Mouse (Mus musculus): ENCODE data around the gene Itgb2. TPM values are rescaled to one million over a fixed set of nuclear protein-coding genes. Genes with fewer than 3 reads are reported as not detected.

Itgb2 gene
- polyA plus RNA-seq, 1 experiment from 2014 or later, result 20.6 TPM

GRCm38 (mm10) chr10:77510225-77510982 lies 19.6 kb upstream of the Itgb2 start:
- Histone ChIP-seq H3K4me1 (ENCODE audit: control insufficient read depth, low read depth, low read length) (peaks cover 21% of the 10 kb centered on the region), H3K9me3 (replicated peaks; ENCODE audit: control insufficient read depth, low read length) (no peaks in the 10 kb centered on the region), H3K27ac (ENCODE audit: low read length) (peak overlapping the region; percentile 43), H3K9ac (ENCODE audit: low read depth, low read length) (no peak overlapping the region), H3K4me3 (ENCODE audit: low read depth, low read length) (no peak overlapping the region), H3K4me2 (ENCODE audit: low read depth, low read length) (0 out of 2 replicates have a peak overlapping the region, but pooled peaks have one; percentile 10), H3K36me3 (ENCODE audit: control insufficient read depth, insufficient read depth) (peaks cover 5% of the 10 kb centered on the region), H3K27me3 (ENCODE audit: control insufficient read depth, insufficient read depth, low read depth, low read length) (no peaks in the 10 kb centered on the region)
- ATAC-seq (ENCODE audit: low read depth), result peak; percentile 42
- WGBS (ENCODE audit: insufficient replicate concordance), result 64% methylated on average over 15 of the region's 15 CpGs

GRCm38 (mm10) chr10:77515385-77516348 lies 14.4 kb upstream of the Itgb2 start, which contains the start of gene Fam207a:
Fam207a (minus strand) TSS chr10:77515785.
- WGBS (ENCODE audit: insufficient replicate concordance), result under 1% methylated on average over 72 of the region's 75 CpGs
- no peaks in the 10 kb centered on the region for H3K9me3 ChIP-seq (replicated peaks; ENCODE audit: control insufficient read depth, low read length)
- peak within 1 kb of the TSS; percentile 92 for H3K9ac ChIP-seq (ENCODE audit: low read depth, low read length)
- peaks cover 3% of the 10 kb centered on the region; the same call in 1 of the 2 replicates for H3K36me3 ChIP-seq (ENCODE audit: control insufficient read depth, insufficient read depth)
- peaks cover 23% of the 10 kb centered on the region for H3K4me1 ChIP-seq (ENCODE audit: control insufficient read depth, low read depth, low read length)
- H3K4me3 ChIP-seq (ENCODE audit: low read depth, low read length), result peak within 1 kb of the TSS; percentile 98
- no peaks in the 10 kb centered on the region for H3K27me3 ChIP-seq (ENCODE audit: control insufficient read depth, insufficient read depth, low read depth, low read length)
- peak; percentile 92 for ATAC-seq (ENCODE audit: low read depth)
- H3K27ac ChIP-seq (ENCODE audit: low read length), result peak within 1 kb of the TSS; percentile 80
- H3K4me2 ChIP-seq (ENCODE audit: low read depth, low read length), result peak within 1 kb of the TSS; percentile 91

- 44% methylated on average over 14 of the region's 14 CpGs for WGBS (ENCODE audit: insufficient replicate concordance)
- peak overlapping the region; percentile 91 for H3K4me2 ChIP-seq (ENCODE audit: low read depth, low read length)
- H3K9me3 ChIP-seq (replicated peaks; ENCODE audit: control insufficient read depth, low read length), result no peaks in the 10 kb centered on the region
- no peaks in the 10 kb centered on the region for H3K27me3 ChIP-seq (ENCODE audit: control insufficient read depth, insufficient read depth, low read depth, low read length)
- peaks cover 19% of the 10 kb centered on the region for H3K4me1 ChIP-seq (ENCODE audit: control insufficient read depth, low read depth, low read length)
- peak overlapping the region; percentile 80 for H3K27ac ChIP-seq (ENCODE audit: low read length)
- ATAC-seq (ENCODE audit: low read depth), result no peak
- H3K4me3 ChIP-seq (ENCODE audit: low read depth, low read length), result peak overlapping the region; percentile 98
- peak overlapping the region; percentile 92 for H3K9ac ChIP-seq (ENCODE audit: low read depth, low read length)
- H3K36me3 ChIP-seq (ENCODE audit: control insufficient read depth, insufficient read depth), result peaks cover 3% of the 10 kb centered on the region; the same call in 1 of the 2 replicates
Measured at GRCm38 (mm10) chr10:77516379-77516951, 13.6 kb upstream of the Itgb2 start.

- H3K9ac ChIP-seq (ENCODE audit: low read depth, low read length), result no peak overlapping the region
- 26% methylated on average over 20 of the region's 20 CpGs for WGBS (ENCODE audit: insufficient replicate concordance)
- no peaks in the 10 kb centered on the region for H3K9me3 ChIP-seq (replicated peaks; ENCODE audit: control insufficient read depth, low read length)
- H3K4me2 ChIP-seq (ENCODE audit: low read depth, low read length), result peak overlapping the region; percentile 91; the same call in 1 of the 2 replicates
- no peak overlapping the region for H3K4me3 ChIP-seq (ENCODE audit: low read depth, low read length)
- peaks cover 19% of the 10 kb centered on the region for H3K4me1 ChIP-seq (ENCODE audit: control insufficient read depth, low read depth, low read length)
- H3K36me3 ChIP-seq (ENCODE audit: control insufficient read depth, insufficient read depth), result peaks cover 3% of the 10 kb centered on the region; the same call in 1 of the 2 replicates
- ATAC-seq (ENCODE audit: low read depth), result no peak
- H3K27ac ChIP-seq (ENCODE audit: low read length), result peak overlapping the region; percentile 80; the same call in 1 of the 2 replicates
- peaks cover under 1% of the 10 kb centered on the region for H3K27me3 ChIP-seq (ENCODE audit: control insufficient read depth, insufficient read depth, low read depth, low read length)
Measured at GRCm38 (mm10) chr10:77517066-77517620, 12.9 kb upstream of the Itgb2 start.

GRCm38 (mm10) chr10:77517801-77518200 lies 12.3 kb upstream of the Itgb2 start:
- Histone ChIP-seq H3K4me3 (ENCODE audit: low read depth, low read length) (no peak overlapping the region), H3K36me3 (ENCODE audit: control insufficient read depth, insufficient read depth) (peaks cover 3% of the 10 kb centered on the region; the same call in 1 of the 2 replicates), H3K4me2 (ENCODE audit: low read depth, low read length) (no peak overlapping the region), H3K9me3 (replicated peaks; ENCODE audit: control insufficient read depth, low read length) (no peaks in the 10 kb centered on the region), H3K9ac (ENCODE audit: low read depth, low read length) (no peak overlapping the region), H3K4me1 (ENCODE audit: control insufficient read depth, low read depth, low read length) (peaks cover 19% of the 10 kb centered on the region), H3K27ac (ENCODE audit: low read length) (no peak overlapping the region), H3K27me3 (ENCODE audit: control insufficient read depth, insufficient read depth, low read depth, low read length) (peaks cover 3% of the 10 kb centered on the region)
- 75% methylated on average over 5 of the region's 5 CpGs for WGBS (ENCODE audit: insufficient replicate concordance)
- ATAC-seq (ENCODE audit: low read depth), result no peak

- Histone ChIP-seq H3K4me3 (ENCODE audit: low read depth, low read length) (no peak overlapping the region), H3K27me3 (ENCODE audit: control insufficient read depth, insufficient read depth, low read depth, low read length) (peaks cover 3% of the 10 kb centered on the region), H3K4me1 (ENCODE audit: control insufficient read depth, low read depth, low read length) (peaks cover 19% of the 10 kb centered on the region), H3K4me2 (ENCODE audit: low read depth, low read length) (no peak overlapping the region), H3K27ac (ENCODE audit: low read length) (no peak overlapping the region), H3K36me3 (ENCODE audit: control insufficient read depth, insufficient read depth) (no peaks in the 10 kb centered on the region), H3K9me3 (replicated peaks; ENCODE audit: control insufficient read depth, low read length) (no peaks in the 10 kb centered on the region), H3K9ac (ENCODE audit: low read depth, low read length) (no peak overlapping the region)
- no peak for ATAC-seq (ENCODE audit: low read depth)
- WGBS (ENCODE audit: insufficient replicate concordance), result 44% methylated on average over 3 of the region's 3 CpGs
Measured at GRCm38 (mm10) chr10:77519191-77519590, 10.9 kb upstream of the Itgb2 start.

- no peak overlapping the region for H3K27ac ChIP-seq (ENCODE audit: low read length)
Measured at GRCm38 (mm10) chr10:77520497-77520896, 9.6 kb upstream of the Itgb2 start.

GRCm38 (mm10) chr10:77522021-77522731 lies 7.9 kb upstream of the Itgb2 start:
- peak overlapping the region; percentile 23; the same call in 1 of the 2 replicates for H3K4me3 ChIP-seq (ENCODE audit: low read depth, low read length)
- WGBS (ENCODE audit: insufficient replicate concordance), result 9% methylated on average over 18 of the region's 18 CpGs
- peaks cover 3% of the 10 kb centered on the region for H3K27me3 ChIP-seq (ENCODE audit: control insufficient read depth, insufficient read depth, low read depth, low read length)
- H3K36me3 ChIP-seq (ENCODE audit: control insufficient read depth, insufficient read depth), result no peaks in the 10 kb centered on the region
- peak; percentile 30; the same call in 1 of the 2 replicates for ATAC-seq (ENCODE audit: low read depth)
- no peaks in the 10 kb centered on the region for H3K9me3 ChIP-seq (replicated peaks; ENCODE audit: control insufficient read depth, low read length)
- peak overlapping the region; percentile 44 for H3K4me2 ChIP-seq (ENCODE audit: low read depth, low read length)
- peak overlapping the region; percentile 53 for H3K27ac ChIP-seq (ENCODE audit: low read length)
- no peaks in the 10 kb centered on the region; the same call in 1 of the 2 replicates for H3K4me1 ChIP-seq (ENCODE audit: control insufficient read depth, low read depth, low read length)
- H3K9ac ChIP-seq (ENCODE audit: low read depth, low read length), result no peak overlapping the region

More at GRCm38 (mm10) chr10:77520497-77520896, 9.6 kb upstream of the Itgb2 start:
- Histone ChIP-seq H3K9ac (ENCODE audit: low read depth, low read length) (no peak overlapping the region), H3K27me3 (ENCODE audit: control insufficient read depth, insufficient read depth, low read depth, low read length) (peaks cover 3% of the 10 kb centered on the region), H3K9me3 (replicated peaks; ENCODE audit: control insufficient read depth, low read length) (no peaks in the 10 kb centered on the region), H3K36me3 (ENCODE audit: control insufficient read depth, insufficient read depth) (no peaks in the 10 kb centered on the region), H3K4me2 (ENCODE audit: low read depth, low read length) (no peak overlapping the region), H3K4me1 (ENCODE audit: control insufficient read depth, low read depth, low read length) (peaks cover 11% of the 10 kb centered on the region), H3K4me3 (ENCODE audit: low read depth, low read length) (no peak overlapping the region)
- no peak for ATAC-seq (ENCODE audit: low read depth)
- 47% methylated on average over 5 of the region's 5 CpGs for WGBS (ENCODE audit: insufficient replicate concordance)

All from liver, embryonic 16.5 days (tissue).